Mouse (Mus musculus) hindbrain, embryonic 10.5 days (tissue): ENCODE data around the gene 6030408B16Rik. TPM values are rescaled to one million over a fixed set of nuclear protein-coding genes. Genes with fewer than 3 reads are reported as not detected.

Source experiments
- DNase-seq: peaks from one replicate; pipeline ENCODE4 v3.0.0-alpha.2; 2017; ENCODE audit warnings: low spot score
- H3K27ac ChIP-seq: fragments of 300-500 bp; sonication (generic); 2 replicates; pipeline ENCODE4 v1.5.1; 2016; ENCODE audit warnings: mild to moderate bottlenecking, moderate library complexity
- H3K27me3 ChIP-seq: fragments of 300-500 bp; sonication (generic); 2 replicates; pipeline ENCODE4 v1.6.1; 2016; ENCODE audit warnings: mild to moderate bottlenecking; ENCODE audit not compliant: poor library complexity, insufficient read depth, severe bottlenecking
- H3K36me3 ChIP-seq: fragments of 300-500 bp; sonication (generic); 2 replicates; pipeline ENCODE4 v1.6.1; 2016; ENCODE audit warnings: mild to moderate bottlenecking, moderate library complexity
- H3K4me1 ChIP-seq: fragments of 300-500 bp; sonication (generic); replicated peaks from 2 replicates; pipeline ENCODE4 v1.6.1; 2016; ENCODE audit warnings: mild to moderate bottlenecking
- H3K4me3 ChIP-seq: fragments of 300-500 bp; sonication (generic); 2 replicates; pipeline ENCODE4 v1.5.1; 2016; ENCODE audit warnings: mild to moderate bottlenecking, moderate library complexity
- H3K9me3 ChIP-seq: fragments of 300-500 bp; sonication (generic); 2 replicates; pipeline ENCODE4 v1.6.1; 2016; ENCODE audit warnings: mild to moderate bottlenecking, moderate library complexity
- WGBS: fragments of 180-500 bp; shearing (Covaris S2); methylation state at CpG from one replicate; pipeline ENCODE4 v1.1.7; 2016; 5-methylcytosine and 5-hydroxymethylcytosine counted together
- polyA plus RNA-seq: library from polyadenylated mRNA; unstranded; fragments of >200 nt; fragmentation: Nextera tagmentation; extraction: Ambion mirVana; gene quantifications from 2 replicates; pipeline ENCODE4 v1.2.1, GENCODE M21; 2016

6030408B16Rik gene
- polyA plus RNA-seq: 0.27 and 0.39 TPM in 2 replicates

- WGBS: 60% methylated on average over 18 of the region's 18 CpGs
- Histone ChIP-seq H3K27me3 (no peaks in the 10 kb centered on the region), H3K4me1 (peaks cover 10% of the 10 kb centered on the region), H3K9me3 (no peaks in the 10 kb centered on the region), H3K36me3 (peaks cover 43% of the 10 kb centered on the region), H3K4me3 (no peak within 1 kb of the TSS), H3K27ac (peak within 1 kb of the TSS; percentile 29; the same call in 1 of the 2 replicates)
- no peak for DNase-seq
Observed at GRCm38 (mm10) chr15:101293025-101293621, at the start of gene 6030408B16Rik. Gene 6030408B16Rik, plus strand, starts transcription at chr15:101293212.

- H3K27me3 ChIP-seq: 0 out of 2 replicates have a peak, but pooled peaks cover 7% of the 10 kb centered on the region
- peaks cover 42% of the 10 kb centered on the region for H3K4me1 ChIP-seq
- no peak overlapping the region for H3K27ac ChIP-seq
- no peak overlapping the region for H3K4me3 ChIP-seq
- no peaks in the 10 kb centered on the region for H3K36me3 ChIP-seq
- no peak for DNase-seq
- no peaks in the 10 kb centered on the region for H3K9me3 ChIP-seq
- WGBS: 55% methylated on average over 3 of the region's 3 CpGs
Observed at GRCm38 (mm10) chr15:101244012-101244411, 49.0 kb upstream of the 6030408B16Rik start.

- Histone ChIP-seq H3K36me3 (no peaks in the 10 kb centered on the region), H3K4me1 (peaks cover 30% of the 10 kb centered on the region), H3K27ac (peak overlapping the region; percentile 94), H3K4me3 (peak overlapping the region; percentile 56), H3K27me3 (0 out of 2 replicates have a peak, but pooled peaks cover 9% of the 10 kb centered on the region), H3K9me3 (no peaks in the 10 kb centered on the region)
- DNase-seq: peak; percentile 95
- 2% methylated on average over 56 of the region's 56 CpGs for WGBS
Observed at GRCm38 (mm10) chr15:101246231-101247154, 46.5 kb upstream of the 6030408B16Rik start.

- H3K4me1 ChIP-seq: peaks cover 30% of the 10 kb centered on the region
- H3K27me3 ChIP-seq: 0 out of 2 replicates have a peak, but pooled peaks cover 3% of the 10 kb centered on the region
- DNase-seq: no peak
- H3K4me3 ChIP-seq: peak overlapping the region; percentile 56
- H3K36me3 ChIP-seq: no peaks in the 10 kb centered on the region
- no peaks in the 10 kb centered on the region for H3K9me3 ChIP-seq
- 66% methylated on average over 1 of the region's 1 CpGs for WGBS
- peak overlapping the region; percentile 94 for H3K27ac ChIP-seq
Observed at GRCm38 (mm10) chr15:101247155-101247498, 45.9 kb upstream of the 6030408B16Rik start.

GRCm38 (mm10) chr15:101248029-101248710 is 44.8 kb upstream of the 6030408B16Rik start:
- Histone ChIP-seq H3K9me3 (no peaks in the 10 kb centered on the region), H3K4me3 (no peak overlapping the region), H3K4me1 (peaks cover 25% of the 10 kb centered on the region), H3K27ac (0 out of 2 replicates have a peak overlapping the region, but pooled peaks have one; percentile 9), H3K27me3 (peaks cover 12% of the 10 kb centered on the region), H3K36me3 (no peaks in the 10 kb centered on the region)
- 51% methylated on average over 5 of the region's 5 CpGs for WGBS
- DNase-seq: no peak

- Histone ChIP-seq H3K27me3 (peaks cover 26% of the 10 kb centered on the region), H3K36me3 (no peaks in the 10 kb centered on the region), H3K4me3 (no peak overlapping the region), H3K27ac (no peak overlapping the region), H3K9me3 (no peaks in the 10 kb centered on the region), H3K4me1 (peaks cover 40% of the 10 kb centered on the region)
- no peak for DNase-seq
- WGBS: 84% methylated on average over 9 of the region's 9 CpGs
Observed at GRCm38 (mm10) chr15:101250220-101250800, 42.7 kb upstream of the 6030408B16Rik start.

- H3K27me3 ChIP-seq: peaks cover 29% of the 10 kb centered on the region
- WGBS: 89% methylated on average over 5 of the region's 5 CpGs
- DNase-seq: no peak
Observed at GRCm38 (mm10) chr15:101251930-101252329, 41.1 kb upstream of the 6030408B16Rik start.

GRCm38 (mm10) chr15:101252614-101253013 is 40.4 kb upstream of the 6030408B16Rik start:
- Histone ChIP-seq H3K36me3 (no peaks in the 10 kb centered on the region), H3K9me3 (no peaks in the 10 kb centered on the region), H3K27me3 (peaks cover 29% of the 10 kb centered on the region), H3K27ac (no peak overlapping the region), H3K4me1 (peaks cover 41% of the 10 kb centered on the region), H3K4me3 (no peak overlapping the region)
- no peak for DNase-seq
- WGBS: 89% methylated on average over 6 of the region's 6 CpGs

More at GRCm38 (mm10) chr15:101251930-101252329, 41.1 kb upstream of the 6030408B16Rik start:
- Histone ChIP-seq H3K9me3 (no peaks in the 10 kb centered on the region), H3K27ac (no peak overlapping the region), H3K36me3 (no peaks in the 10 kb centered on the region), H3K4me1 (peaks cover 43% of the 10 kb centered on the region), H3K4me3 (no peak overlapping the region)

- Histone ChIP-seq H3K4me3 (peak overlapping the region; percentile 77), H3K27me3 (peaks cover 29% of the 10 kb centered on the region), H3K36me3 (no peaks in the 10 kb centered on the region), H3K27ac (peak overlapping the region; percentile 93), H3K9me3 (no peaks in the 10 kb centered on the region), H3K4me1 (peaks cover 37% of the 10 kb centered on the region)
- WGBS: 40% methylated on average over 3 of the region's 3 CpGs
- no peak for DNase-seq
Observed at GRCm38 (mm10) chr15:101253563-101253885, 39.5 kb upstream of the 6030408B16Rik start.

GRCm38 (mm10) chr15:101253886-101254795 is 38.9 kb upstream of the 6030408B16Rik start, which contains the start of gene Nr4a1:
Gene Nr4a1, plus strand, starts transcription at chr15:101254269.
- Histone ChIP-seq H3K9me3 (no peaks in the 10 kb centered on the region), H3K4me1 (peaks cover 37% of the 10 kb centered on the region), H3K4me3 (peak within 1 kb of the TSS; percentile 77), H3K27me3 (peaks cover 29% of the 10 kb centered on the region), H3K27ac (peak within 1 kb of the TSS; percentile 93), H3K36me3 (no peaks in the 10 kb centered on the region)
- DNase-seq: peak; percentile 62
- WGBS: under 1% methylated on average over 82 of the region's 82 CpGs

- no peaks in the 10 kb centered on the region for H3K36me3 ChIP-seq
- 79% methylated on average over 7 of the region's 7 CpGs for WGBS
- peaks cover 48% of the 10 kb centered on the region for H3K4me1 ChIP-seq
Observed at GRCm38 (mm10) chr15:101255842-101256462, 37.1 kb upstream of the 6030408B16Rik start.

More at GRCm38 (mm10) chr15:101255842-101256462, 37.1 kb upstream of the 6030408B16Rik start:
- H3K27ac ChIP-seq: peak overlapping the region; percentile 13; the same call in 1 of the 2 replicates
- H3K27me3 ChIP-seq: peaks cover 26% of the 10 kb centered on the region
- no peak for DNase-seq
- no peak overlapping the region for H3K4me3 ChIP-seq
- no peaks in the 10 kb centered on the region for H3K9me3 ChIP-seq
